Mouse (Mus musculus) embryonic facial prominence, embryonic 13.5 days (tissue): ENCODE data around the gene Apbb1. TPM values are rescaled to one million over a fixed set of nuclear protein-coding genes. Genes with fewer than 3 reads are reported as not detected.
A peak's percentile ranks its signal among the peaks of the same experiment; 100 is the strongest.

Experiments used
- ATAC-seq: fragments of 200-750 bp; cut with Nextera tagmentation; 2 replicates; pipeline ENCODE4 v1.8.0; 2017; ENCODE audit warnings: low read depth; ENCODE audit not compliant: insufficient number of reproducible peaks, insufficient read depth, low FRiP score, low TSS enrichment
- H3K27ac ChIP-seq: fragments of 300-500 bp; sonication (generic); 2 replicates; pipeline ENCODE4 v1.5.1; 2015; ENCODE audit warnings: moderate library complexity, mild to moderate bottlenecking, inconsistent platforms
- H3K27me3 ChIP-seq: fragments of 300-500 bp; sonication (generic); 2 replicates; pipeline ENCODE4 v1.6.1; 2015; ENCODE audit warnings: mild to moderate bottlenecking, inconsistent platforms
- H3K36me3 ChIP-seq: fragments of 300-500 bp; sonication (generic); 2 replicates; pipeline ENCODE4 v1.6.1; 2015; ENCODE audit warnings: mild to moderate bottlenecking, inconsistent platforms
- H3K4me1 ChIP-seq: fragments of 300-500 bp; sonication (generic); 2 replicates; pipeline ENCODE4 v1.6.1; 2015; ENCODE audit warnings: inconsistent platforms
- H3K4me2 ChIP-seq: fragments of 300-500 bp; sonication (generic); 2 replicates; pipeline ENCODE4 v1.6.1; 2015; ENCODE audit warnings: moderate library complexity, mild to moderate bottlenecking, inconsistent platforms
- H3K4me3 ChIP-seq: fragments of 300-500 bp; sonication (generic); 2 replicates; pipeline ENCODE4 v1.5.1; 2015; ENCODE audit warnings: mild to moderate bottlenecking, inconsistent platforms
- H3K9ac ChIP-seq: fragments of 300-500 bp; sonication (generic); 2 replicates; pipeline ENCODE4 v1.6.1; 2015; ENCODE audit warnings: mild to moderate bottlenecking, inconsistent platforms
- H3K9me3 ChIP-seq: fragments of 300-500 bp; sonication (generic); 2 replicates; pipeline ENCODE4 v1.6.1; 2016; ENCODE audit warnings: inconsistent platforms
- WGBS: fragments of 180-500 bp; shearing (Covaris S2); methylation state at CpG from one replicate; pipeline ENCODE4 v1.1.7; 2015; ENCODE audit warnings: mixed read lengths; 5-methylcytosine and 5-hydroxymethylcytosine counted together
- polyA plus RNA-seq: library from polyadenylated mRNA; unstranded; fragments of >200 nt; fragmentation: Nextera tagmentation; extraction: Ambion mirVana; gene quantifications from 2 replicates; pipeline ENCODE4 v1.2.1, GENCODE M21; 2015

Gene Apbb1
- 59.9 and 62.3 TPM in 2 replicates for polyA plus RNA-seq

GRCm38 (mm10) chr7:105581094-105581703 lies at the start of gene Apbb1:
Gene Apbb1, minus strand, starts transcription at chr7:105581653.
- peak; percentile 86 for ATAC-seq
- H3K9me3 ChIP-seq: no peaks in the 10 kb centered on the region
- H3K4me2 ChIP-seq: peak within 1 kb of the TSS; percentile 81
- WGBS: 0% methylated on average over 50 of the region's 54 CpGs
- no peaks in the 10 kb centered on the region for H3K36me3 ChIP-seq
- no peaks in the 10 kb centered on the region for H3K27me3 ChIP-seq
- peak within 1 kb of the TSS; percentile 78 for H3K4me3 ChIP-seq
- H3K27ac ChIP-seq: peak within 1 kb of the TSS; percentile 76
- H3K4me1 ChIP-seq: peaks cover 23% of the 10 kb centered on the region
- H3K9ac ChIP-seq: peak within 1 kb of the TSS; percentile 84

- ATAC-seq: no peak
- H3K27me3 ChIP-seq: no peaks in the 10 kb centered on the region
- no peak overlapping the region for H3K9ac ChIP-seq
- no peak overlapping the region for H3K27ac ChIP-seq
- H3K4me1 ChIP-seq: peaks cover 27% of the 10 kb centered on the region
- no peaks in the 10 kb centered on the region for H3K9me3 ChIP-seq
- H3K4me3 ChIP-seq: no peak overlapping the region
- H3K36me3 ChIP-seq: peaks cover 19% of the 10 kb centered on the region
- no peak overlapping the region for H3K4me2 ChIP-seq
- WGBS: 32% methylated on average over 3 of the region's 3 CpGs
Measured at GRCm38 (mm10) chr7:105628633-105629032, 47.2 kb upstream of the Apbb1 start.

GRCm38 (mm10) chr7:105625397-105625796 lies 43.9 kb upstream of the Apbb1 start:
- 0 out of 2 replicates have a peak overlapping the region, but pooled peaks have one; percentile 16 for H3K9ac ChIP-seq
- peaks cover 25% of the 10 kb centered on the region for H3K4me1 ChIP-seq
- no peaks in the 10 kb centered on the region for H3K9me3 ChIP-seq
- no peak overlapping the region for H3K4me2 ChIP-seq
- WGBS: 82% methylated on average over 6 of the region's 6 CpGs
- no peak for ATAC-seq
- peaks cover 37% of the 10 kb centered on the region for H3K36me3 ChIP-seq
- no peaks in the 10 kb centered on the region for H3K27me3 ChIP-seq
- no peak overlapping the region for H3K4me3 ChIP-seq
- no peak overlapping the region for H3K27ac ChIP-seq

GRCm38 (mm10) chr7:105621646-105622292 lies 40.3 kb upstream of the Apbb1 start:
- H3K4me3 ChIP-seq: no peak overlapping the region
- H3K4me2 ChIP-seq: no peak overlapping the region
- peaks cover 15% of the 10 kb centered on the region for H3K4me1 ChIP-seq
- ATAC-seq: peak; percentile 35; the same call in 1 of the 2 replicates
- H3K9me3 ChIP-seq: no peaks in the 10 kb centered on the region
- H3K36me3 ChIP-seq: peaks cover 71% of the 10 kb centered on the region
- H3K9ac ChIP-seq: no peak overlapping the region
- peak overlapping the region; percentile 40 for H3K27ac ChIP-seq
- 40% methylated on average over 8 of the region's 8 CpGs for WGBS
- H3K27me3 ChIP-seq: no peaks in the 10 kb centered on the region

- ATAC-seq: no peak
- Histone ChIP-seq H3K27me3 (no peaks in the 10 kb centered on the region), H3K4me3 (no peak overlapping the region), H3K27ac (peak overlapping the region; percentile 40), H3K9ac (no peak overlapping the region), H3K4me2 (no peak overlapping the region), H3K36me3 (peaks cover 78% of the 10 kb centered on the region), H3K9me3 (no peaks in the 10 kb centered on the region), H3K4me1 (peaks cover 15% of the 10 kb centered on the region)
- 72% methylated on average over 4 of the region's 4 CpGs for WGBS
Measured at GRCm38 (mm10) chr7:105621053-105621452, 39.6 kb upstream of the Apbb1 start.

GRCm38 (mm10) chr7:105619701-105620100 lies 38.2 kb upstream of the Apbb1 start:
- no peaks in the 10 kb centered on the region for H3K27me3 ChIP-seq
- H3K4me1 ChIP-seq: peaks cover 15% of the 10 kb centered on the region
- H3K4me3 ChIP-seq: no peak overlapping the region
- H3K9ac ChIP-seq: no peak overlapping the region
- H3K36me3 ChIP-seq: peaks cover 84% of the 10 kb centered on the region
- H3K4me2 ChIP-seq: no peak overlapping the region
- WGBS: 70% methylated on average over 3 of the region's 3 CpGs
- no peaks in the 10 kb centered on the region for H3K9me3 ChIP-seq
- H3K27ac ChIP-seq: 0 out of 2 replicates have a peak overlapping the region, but pooled peaks have one; percentile 8
- ATAC-seq: no peak

GRCm38 (mm10) chr7:105617810-105618209 lies 36.4 kb upstream of the Apbb1 start:
- no peak for ATAC-seq
- no peak overlapping the region for H3K9ac ChIP-seq
- 96% methylated on average over 22 of the region's 22 CpGs for WGBS
- peaks cover 84% of the 10 kb centered on the region for H3K36me3 ChIP-seq
- no peaks in the 10 kb centered on the region for H3K9me3 ChIP-seq
- H3K27me3 ChIP-seq: no peaks in the 10 kb centered on the region
- no peak overlapping the region for H3K4me2 ChIP-seq
- H3K27ac ChIP-seq: no peak overlapping the region
- no peak overlapping the region for H3K4me3 ChIP-seq
- peaks cover 15% of the 10 kb centered on the region for H3K4me1 ChIP-seq

GRCm38 (mm10) chr7:105616561-105616960 lies 35.1 kb upstream of the Apbb1 start:
- no peaks in the 10 kb centered on the region for H3K9me3 ChIP-seq
- no peak overlapping the region for H3K4me2 ChIP-seq
- no peaks in the 10 kb centered on the region for H3K27me3 ChIP-seq
- WGBS: 82% methylated on average over 6 of the region's 6 CpGs
- H3K4me3 ChIP-seq: no peak overlapping the region
- H3K27ac ChIP-seq: no peak overlapping the region
- H3K36me3 ChIP-seq: peaks cover 93% of the 10 kb centered on the region
- H3K9ac ChIP-seq: no peak overlapping the region
- peaks cover 4% of the 10 kb centered on the region; the same call in 1 of the 2 replicates for H3K4me1 ChIP-seq
- no peak for ATAC-seq

- no peak overlapping the region for H3K27ac ChIP-seq
- H3K9me3 ChIP-seq: no peaks in the 10 kb centered on the region
- H3K27me3 ChIP-seq: no peaks in the 10 kb centered on the region
- no peak overlapping the region for H3K9ac ChIP-seq
- H3K4me3 ChIP-seq: no peak overlapping the region
- no peaks in the 10 kb centered on the region for H3K4me1 ChIP-seq
- ATAC-seq: no peak
- peaks cover 96% of the 10 kb centered on the region for H3K36me3 ChIP-seq
- WGBS: 91% methylated on average over 1 of the region's 1 CpGs
- no peak overlapping the region for H3K4me2 ChIP-seq
Measured at GRCm38 (mm10) chr7:105615720-105616119, 34.3 kb upstream of the Apbb1 start.

- Histone ChIP-seq H3K4me3 (no peak overlapping the region), H3K9ac (no peak overlapping the region), H3K4me1 (no peaks in the 10 kb centered on the region), H3K27ac (no peak overlapping the region), H3K4me2 (no peak overlapping the region), H3K36me3 (peaks cover 98% of the 10 kb centered on the region), H3K27me3 (no peaks in the 10 kb centered on the region), H3K9me3 (no peaks in the 10 kb centered on the region)
- ATAC-seq: no peak
- 91% methylated on average over 1 of the region's 1 CpGs for WGBS
Measured at GRCm38 (mm10) chr7:105614400-105614799, 32.9 kb upstream of the Apbb1 start.

GRCm38 (mm10) chr7:105611767-105612166 lies 30.3 kb upstream of the Apbb1 start:
- H3K9me3 ChIP-seq: no peaks in the 10 kb centered on the region
- ATAC-seq: no peak
- no peak overlapping the region for H3K27ac ChIP-seq
- H3K27me3 ChIP-seq: no peaks in the 10 kb centered on the region
- no peak overlapping the region for H3K4me3 ChIP-seq
- no peak overlapping the region for H3K4me2 ChIP-seq
- 100% methylated on average over 1 of the region's 1 CpGs for WGBS
- peaks cover 71% of the 10 kb centered on the region for H3K36me3 ChIP-seq
- H3K9ac ChIP-seq: no peak overlapping the region
- peaks cover 5% of the 10 kb centered on the region for H3K4me1 ChIP-seq

- H3K27ac ChIP-seq: no peak overlapping the region; the same call in 1 of the 2 replicates
- H3K9ac ChIP-seq: no peak overlapping the region
- no peak overlapping the region for H3K4me2 ChIP-seq
- peaks cover 5% of the 10 kb centered on the region; the same call in 1 of the 2 replicates for H3K9me3 ChIP-seq
- H3K36me3 ChIP-seq: peaks cover 40% of the 10 kb centered on the region
- H3K4me1 ChIP-seq: peaks cover 5% of the 10 kb centered on the region
- H3K4me3 ChIP-seq: no peak overlapping the region
- 87% methylated on average over 3 of the region's 3 CpGs for WGBS
- ATAC-seq: no peak
- no peaks in the 10 kb centered on the region for H3K27me3 ChIP-seq
Measured at GRCm38 (mm10) chr7:105608467-105608866, 27.0 kb upstream of the Apbb1 start.
